Comparison of ENCODE assay signal across 19 mouse cellular contexts in genomic region chr12:77048380-77048779, GRCm38 (mm10).
DNase-seq lines count a peak whose midpoint lies in the region; ATAC-seq and TF ChIP-seq lines count a peak whose summit lies in the region.
"Had no signal": no experiment of that assay in that cellular context is flagged by ENCODE, and none has a peak within 500 bp of the region (broad histone marks: within the 10 kb centered on the region; RNA-seq: fewer than 3 reads in every experiment).

No protein-coding gene starts in this region.

- H3K4me1 ChIP-seq in kidney, adult 2 months (ENCODE audit: control insufficient read depth, insufficient read depth, low read length), result peaks cover 9% of the 10 kb centered on the region; the same call in 1 of the 2 replicates
- H3K4me1 ChIP-seq in kidney, embryonic 15.5 days, result peaks cover 12% of the 10 kb centered on the region
- H3K4me1 ChIP-seq: lung, embryonic 15.5 days; midbrain, embryonic 12.5 days had no signal

- intact Hi-C loops in left cerebral cortex, postnatal 14 days (cut with DNase I), result no loop called here

- H3K27me3 ChIP-seq in kidney, adult 2 months (replicated peaks; ENCODE audit: control insufficient read depth, insufficient read depth, low read length), result no peaks in the 10 kb centered on the region
- 0 out of 2 replicates have a peak, but pooled peaks cover 4% of the 10 kb centered on the region for H3K27me3 ChIP-seq in kidney, embryonic 15.5 days
- H3K27me3 ChIP-seq: CH12.LX; liver, embryonic 13.5 days; lung, embryonic 15.5 days; midbrain, embryonic 12.5 days had no signal

- no peak overlapping the region for H3K9ac ChIP-seq in kidney, embryonic 15.5 days
- H3K9ac ChIP-seq: heart, embryonic 15.5 days; liver, embryonic 13.5 days; lung, embryonic 15.5 days; midbrain, embryonic 12.5 days had no signal

- H3K36me3 ChIP-seq in kidney, adult 2 months (ENCODE audit: control insufficient read depth, insufficient read depth, low read length), result no peaks in the 10 kb centered on the region
- H3K36me3 ChIP-seq in kidney, embryonic 15.5 days, result no peaks in the 10 kb centered on the region
- H3K36me3 ChIP-seq: heart, embryonic 15.5 days; liver, embryonic 13.5 days; lung, embryonic 15.5 days; midbrain, embryonic 12.5 days had no signal

- peak; percentile 16 for DNase-seq in cerebellum, adult 11 months
- no peak for DNase-seq in cerebellum, postnatal 4 days (ENCODE audit: low spot score in 2 of 2)
- peak; percentile 77 for DNase-seq in kidney, adult 2 months
- no peak for DNase-seq in kidney, postnatal 14 days
- DNase-seq in embryo, embryonic 9.5 days (ENCODE audit: extremely low spot score), result no peak
- no peak for DNase-seq in left cerebral cortex, postnatal 14 days (ENCODE audit: low spot score in 2 of 2)
- DNase-seq in spleen, postnatal 14 days (ENCODE audit: low spot score in 2 of 2), result no peak
- DNase-seq: heart, adult 18-20 months; liver, embryonic 13.5 days; thymus, adult 18-20 months had no signal

- H3K9me3 ChIP-seq in kidney, embryonic 15.5 days (replicated peaks), result no peaks in the 10 kb centered on the region
- H3K9me3 ChIP-seq: heart, embryonic 15.5 days; liver, embryonic 13.5 days; lung, embryonic 15.5 days; midbrain, embryonic 12.5 days had no signal

- 0 out of 2 replicates have a peak overlapping the region, but pooled peaks have one; percentile 12 for H3K4me2 ChIP-seq in kidney, embryonic 15.5 days
- H3K4me2 ChIP-seq: heart, embryonic 15.5 days; liver, embryonic 13.5 days; lung, embryonic 15.5 days; midbrain, embryonic 12.5 days had no signal

- 26% methylated on average over 11 of the region's 11 CpGs for WGBS in kidney, adult 2 months
- 19% methylated on average over 11 of the region's 11 CpGs for WGBS in kidney, embryonic 15.5 days

- ATAC-seq in kidney, embryonic 15.5 days (replicated peaks; ENCODE audit: low FRiP score), result peak; percentile 73
- ATAC-seq: activated CD4-positive, CD25-positive, alpha-beta regulatory T cell, adult 4 months; forebrain, embryonic 16.5 days; inflammation-experienced regulatory T-cells, adult 6 months had no signal

- no peak overlapping the region for H3K4me3 ChIP-seq in kidney, adult 2 months (ENCODE audit: insufficient read depth, low read depth, low read length)
- no peak overlapping the region for H3K4me3 ChIP-seq in kidney, embryonic 15.5 days (replicated peaks)
- H3K4me3 ChIP-seq: erythroblast, embryonic 14.5 days; heart, embryonic 15.5 days; liver, embryonic 13.5 days; lung, embryonic 15.5 days; midbrain, embryonic 12.5 days had no signal

- H3K27ac ChIP-seq in kidney, adult 2 months (ENCODE audit: insufficient read depth, low read depth, low read length), result peak overlapping the region; percentile 45
- peak overlapping the region; percentile 14; the same call in 1 of the 2 replicates for H3K27ac ChIP-seq in kidney, embryonic 15.5 days
- H3K27ac ChIP-seq: heart, embryonic 15.5 days; liver, embryonic 13.5 days; lung, embryonic 15.5 days; midbrain, embryonic 12.5 days had no signal

- TF ChIP-seq CTCF in kidney, adult 2 months (conservative IDR thresholded peaks at IDR 0.05; ENCODE audit: insufficient read depth, insufficient read length, low read depth, low read length), result no peak

- TF ChIP-seq POLR2A in kidney, adult 2 months (IDR thresholded peaks at IDR 0.05; ENCODE audit: low read depth, low read length), result no peak

Comparison
In these comparisons a context has a peak if more than half of its experiments do, and no peak if none do; other contexts are left out.
1. DNase-seq: peak in cerebellum, adult 11 months (single experiment) and kidney, adult 2 months (single experiment); none in cerebellum, postnatal 4 days (0 of 2), kidney, postnatal 14 days (single experiment), embryo, embryonic 9.5 days (single experiment), left cerebral cortex, postnatal 14 days (0 of 2) and spleen, postnatal 14 days (0 of 2).